Mouse (Mus musculus): ENCODE data around the gene Unc45b. TPM values are rescaled to one million over a fixed set of nuclear protein-coding genes. Genes with fewer than 3 reads are reported as not detected.

The Unc45b gene
- 1.7 and 2.4 TPM in 2 replicates for polyA plus RNA-seq (2012; rRNA removed)

DNA sequence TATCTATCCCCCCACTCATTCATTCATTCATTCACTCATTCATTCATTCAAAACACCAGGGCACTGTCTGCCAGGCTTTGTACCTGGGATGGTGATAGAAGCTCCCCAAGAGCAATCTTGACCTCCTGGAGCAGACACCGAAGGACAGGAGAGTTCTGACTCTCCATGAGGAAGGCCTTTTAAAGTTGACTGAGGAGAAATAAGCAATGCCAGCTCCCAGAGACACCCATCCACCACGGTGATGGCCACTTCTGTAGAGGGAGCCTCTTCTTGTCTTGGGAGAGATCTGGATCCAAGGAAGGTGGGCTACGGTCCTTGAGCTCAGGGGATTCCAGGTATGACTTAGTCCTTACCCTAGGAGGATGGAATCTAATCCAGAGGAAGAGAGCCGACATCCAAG lies at the start of gene Unc45b:
Gene Unc45b (plus strand): TSS at position 301 of the 400 bp plus-strand sequence.

DNA sequence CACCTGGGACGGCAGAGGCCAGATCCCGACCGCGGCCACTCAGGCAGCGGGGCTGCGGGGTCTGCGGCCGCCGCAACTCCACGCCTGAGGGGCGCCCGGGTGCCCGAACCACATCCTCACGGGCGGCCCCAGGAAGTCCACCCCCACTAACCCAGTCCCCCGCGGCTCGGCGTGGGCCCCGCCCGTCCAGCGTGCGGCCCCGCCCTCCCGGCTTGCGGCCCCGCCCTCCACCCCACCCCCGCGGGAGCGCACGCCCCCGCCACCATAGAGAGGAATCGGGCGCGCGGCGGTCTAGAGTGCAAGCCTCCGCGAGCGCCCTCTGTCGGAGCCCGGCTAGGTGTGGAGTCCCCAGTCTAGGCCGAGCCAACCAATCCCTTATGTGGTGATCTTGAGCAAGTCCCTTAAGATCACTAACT lies 39.3 kb upstream of the Unc45b start, which contains the start of gene Rffl:
Gene Rffl (minus strand): TSS at position 180 of the 416 bp plus-strand sequence.

DNA sequence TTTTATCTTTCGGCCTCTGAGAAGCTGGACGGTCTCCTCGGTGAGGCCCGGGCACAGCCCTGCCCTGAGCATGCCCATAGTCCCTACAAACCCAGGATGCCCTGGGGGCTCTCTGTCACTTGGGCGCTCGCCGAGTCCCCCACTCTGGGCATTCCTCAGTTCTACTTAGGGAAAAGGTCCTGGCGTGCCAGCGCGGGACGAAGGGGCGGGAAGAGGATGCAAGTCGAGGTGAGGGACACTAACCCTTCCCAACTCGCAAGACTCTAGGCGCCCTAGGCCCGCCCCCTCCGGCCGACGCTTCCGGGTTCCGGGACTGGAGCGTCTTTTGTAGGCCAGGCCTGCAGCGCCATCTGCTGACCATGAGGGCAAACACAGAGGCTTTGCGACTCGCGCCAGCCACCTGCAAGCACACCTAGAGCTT lies 20.0 kb upstream of the Unc45b start, which contains the start of gene Rad51d:
Gene Rad51d (minus strand): TSS at position 273 of the 421 bp plus-strand sequence.

DNA sequence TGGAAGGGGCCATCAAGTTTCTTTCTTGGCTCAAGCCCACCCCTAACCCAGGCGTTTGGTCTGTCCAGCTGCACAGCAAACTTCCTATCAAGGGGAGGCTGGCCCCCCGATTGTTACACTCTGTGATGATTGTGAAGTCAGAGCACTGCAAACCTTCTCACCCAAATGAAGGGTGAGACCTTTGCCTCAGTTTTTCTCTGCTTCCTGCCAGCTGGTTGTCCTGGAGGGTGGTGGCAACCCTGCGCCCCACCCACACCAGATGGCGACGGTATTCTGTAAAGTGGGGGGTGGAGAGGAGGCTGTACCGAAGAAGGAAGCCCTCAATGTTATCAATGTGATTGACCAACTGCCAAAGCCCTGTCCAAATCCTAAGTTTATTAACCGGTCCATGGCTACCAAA lies 18.4 kb upstream of the Unc45b start, which contains the start of gene Fndc8:
Gene Fndc8 (plus strand): TSS at position 189 of the 400 bp plus-strand sequence.

DNA sequence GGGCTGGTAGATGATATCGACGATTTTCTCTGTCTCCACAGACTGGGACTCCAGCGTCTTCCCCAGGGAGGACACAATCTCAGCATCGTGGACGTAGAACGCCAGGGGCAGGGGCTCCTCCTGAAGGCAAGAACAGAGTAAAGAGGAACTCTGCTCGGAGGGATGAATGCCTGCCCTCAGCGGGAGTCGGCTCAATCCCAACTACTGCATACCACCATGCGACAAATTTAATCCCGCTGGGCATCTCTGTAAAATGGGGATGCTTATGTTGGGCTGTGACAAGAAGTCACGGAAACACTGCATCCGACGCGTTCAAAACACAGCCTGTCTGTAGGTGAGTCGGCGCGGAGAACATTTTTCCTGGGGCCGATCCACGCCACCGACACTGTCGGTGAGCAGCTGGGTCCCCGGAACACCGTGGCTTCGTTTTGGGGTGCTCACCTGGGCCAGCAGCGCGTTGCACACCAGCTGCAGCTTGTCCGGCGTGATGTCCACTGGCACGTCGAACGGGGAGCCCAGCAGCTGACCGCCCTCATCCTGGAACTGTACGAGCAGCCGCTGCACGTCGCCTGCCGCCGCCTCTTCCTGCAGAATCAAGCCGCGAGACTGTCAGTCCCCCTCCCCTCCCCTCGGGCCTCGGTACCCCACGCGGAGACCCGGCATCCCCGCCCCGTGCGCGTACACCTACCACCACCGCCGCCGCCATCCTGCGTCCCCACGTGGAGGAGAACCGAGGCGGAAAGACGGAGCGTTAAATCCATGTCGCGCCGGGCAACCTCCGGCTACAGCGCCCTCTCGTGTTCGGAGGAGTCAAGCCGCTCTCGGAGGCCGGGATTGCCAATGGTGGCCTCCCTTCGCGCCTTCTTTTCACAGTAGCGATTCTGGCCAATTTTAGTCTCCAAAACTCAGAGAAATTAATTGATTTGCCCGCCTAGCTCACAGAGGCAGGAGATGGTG lies 2.4 kb upstream of the Unc45b start, which contains the start of gene Nle1:
Gene Nle1 (minus strand): TSS at position 761 of the 957 bp plus-strand sequence.

DNA sequence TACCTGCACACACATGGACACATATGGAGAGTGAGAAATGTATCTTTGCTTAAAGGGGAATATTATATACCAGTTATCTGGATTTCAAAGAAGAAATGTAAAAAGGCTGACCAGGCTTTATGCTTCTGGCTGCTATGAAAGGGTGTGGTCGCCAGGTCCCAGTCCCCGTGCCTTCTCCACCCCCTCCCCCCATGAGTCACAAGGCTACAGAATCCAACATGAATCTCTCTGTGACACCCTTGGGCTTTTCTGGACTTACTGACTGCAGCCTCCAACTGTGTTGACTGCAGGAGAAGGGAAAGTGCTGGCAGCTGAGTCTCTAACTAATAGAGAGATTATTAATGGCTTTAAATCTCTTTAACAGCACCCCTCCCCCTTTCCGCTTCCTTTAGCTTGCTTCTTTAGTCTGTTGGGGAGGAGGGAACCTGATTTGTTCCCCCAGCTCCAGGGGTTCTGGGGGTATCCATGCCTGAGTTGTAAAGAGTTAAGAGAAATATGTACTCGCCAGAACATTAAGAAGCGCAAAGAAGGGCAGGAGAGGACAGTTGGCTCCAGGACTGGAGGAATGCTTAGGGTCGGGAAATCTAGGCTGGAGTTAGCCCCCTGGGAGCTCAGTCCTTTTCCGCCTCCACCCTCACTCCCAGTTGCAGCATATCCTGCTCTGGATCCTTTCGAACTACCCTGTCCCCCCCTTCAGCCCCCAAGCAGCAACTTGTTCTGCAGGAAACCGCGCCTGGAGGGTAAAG lies 40.6 kb downstream of the Unc45b start, which contains the start of gene Slfn5:
Gene Slfn5 (plus strand): TSS at position 614 of the 746 bp plus-strand sequence.

DNA sequence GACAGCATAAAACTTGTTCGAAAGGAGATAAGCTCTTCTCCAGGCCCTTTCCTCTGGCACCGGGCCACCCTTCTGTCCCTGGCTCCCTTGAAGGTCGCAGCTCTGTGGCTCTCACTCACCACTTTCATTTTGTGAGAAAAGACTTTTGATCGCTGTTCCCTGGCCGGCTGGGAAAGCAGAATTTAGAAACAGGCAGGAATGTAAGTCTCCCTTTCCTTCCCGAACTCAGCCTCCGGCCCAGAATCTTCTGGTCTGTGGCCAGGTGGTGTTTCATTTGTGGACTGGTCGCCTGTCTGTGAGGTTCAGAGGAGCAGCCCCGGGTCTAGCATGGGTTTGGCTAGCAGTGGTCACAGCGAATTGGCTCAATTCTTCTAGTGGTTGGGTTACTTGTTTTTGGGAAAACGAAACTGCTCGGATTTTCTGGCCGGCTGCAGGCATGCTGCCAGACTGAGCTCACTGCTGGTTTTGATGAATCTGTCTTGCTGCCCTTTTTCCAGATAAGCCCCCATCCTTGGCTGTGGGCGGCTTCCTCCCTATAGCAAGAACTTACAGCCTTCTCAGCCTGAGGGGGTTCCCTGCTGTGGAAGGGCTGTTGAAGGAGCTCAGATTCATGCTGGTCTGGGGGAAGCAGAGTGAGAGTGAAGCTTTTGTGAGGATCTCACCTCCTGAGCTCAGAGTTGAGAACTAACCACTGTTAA lies 81.3 kb downstream of the Unc45b start, which contains the start of gene Slfn9:
Gene Slfn9 (minus strand): TSS at position 362 of the 698 bp plus-strand sequence.

Other genes with a start within 250 kb of the Unc45b start
- 0.25 TPM in 2 replicates for gene Cct6b, start 146.2 kb upstream of the Unc45b start, polyA plus RNA-seq (2012; rRNA removed)
- 16.0 and 17.5 TPM in 2 replicates for gene Zfp830, start 146.2 kb upstream of the Unc45b start, polyA plus RNA-seq (2012; rRNA removed)
- 37.2 and 37.7 TPM in 2 replicates for gene Lig3, start 129.4 kb upstream of the Unc45b start, polyA plus RNA-seq (2012; rRNA removed)
- gene Rffl, start 39.3 kb upstream of the Unc45b start, polyA plus RNA-seq (2012; rRNA removed), result 3.9 and 4.7 TPM in 2 replicates
- 11.3 and 12.3 TPM in 2 replicates for gene Rad51d, start 19.9 kb upstream of the Unc45b start, polyA plus RNA-seq (2012; rRNA removed)
- gene Fndc8, start 18.4 kb upstream of the Unc45b start, polyA plus RNA-seq (2012; rRNA removed), result 0.03 TPM in 1 of 2 replicates, not detected in the other
- 70.7 and 73.3 TPM in 2 replicates for gene Nle1, start 2.1 kb upstream of the Unc45b start, polyA plus RNA-seq (2012; rRNA removed)
- 2.0 and 2.3 TPM in 2 replicates for gene Slfn5, start 40.8 kb downstream of the Unc45b start, polyA plus RNA-seq (2012; rRNA removed)
- 1.1 and 1.6 TPM in 2 replicates for gene Slfn9, start 81.3 kb downstream of the Unc45b start, polyA plus RNA-seq (2012; rRNA removed)
- gene Slfn8, start 110.3 kb downstream of the Unc45b start, polyA plus RNA-seq (2012; rRNA removed), result 0.28 and 0.32 TPM in 2 replicates
- 1.00 and 1.4 TPM in 2 replicates for gene Slfn2, start 154.6 kb downstream of the Unc45b start, polyA plus RNA-seq (2012; rRNA removed)
- 0.10 and 0.13 TPM in 2 replicates for gene Slfn1, start 206.3 kb downstream of the Unc45b start, polyA plus RNA-seq (2012; rRNA removed)

Measured in central nervous system, embryonic 18 days (tissue).